Mouse (Mus musculus) neutrophil, adult 5-6 weeks (primary cell): Measurements from ENCODE around the gene Pi4k2b. TPM values are rescaled to one million over a fixed set of nuclear protein-coding genes. Genes with fewer than 3 reads are reported as not detected.

Experiments used
- total RNA-seq: library from RNA; stranded (forward); fragments of 200-1000 nt; gene quantifications from 2 replicates; pipeline ENCODE4 v1.2.3, GENCODE M21; 2017

Gene Pi4k2b
- total RNA-seq, 1 experiment from 2014 or later: 12.8 TPM

Other genes with a start within 250 kb of the Pi4k2b start
- gene Lgi2, start 175.1 kb upstream of the Pi4k2b start, total RNA-seq: not detected in 2 replicates
- 12.7 and 13.6 TPM in 2 replicates for gene Sepsecs, start 71.9 kb upstream of the Pi4k2b start, total RNA-seq
- gene Zcchc4, start 33.8 kb downstream of the Pi4k2b start, total RNA-seq: 16.5 and 17.8 TPM in 2 replicates
- gene Anapc4, start 92.4 kb downstream of the Pi4k2b start, total RNA-seq: 92.9 and 106 TPM in 2 replicates